Mouse (Mus musculus) lung, embryonic 14.5 days (tissue): ENCODE data around the gene Cage1. TPM values are rescaled to one million over a fixed set of nuclear protein-coding genes. Genes with fewer than 3 reads are reported as not detected.
A peak's percentile ranks its signal among the peaks of the same experiment; 100 is the strongest.

ENCODE experiments used
- ATAC-seq: fragments of 200-750 bp; cut with Nextera tagmentation; 2 replicates; pipeline ENCODE4 v1.8.0; 2017; ENCODE audit warnings: mild to moderate bottlenecking, moderate TSS enrichment, moderate library complexity; ENCODE audit not compliant: insufficient read depth
- DNase-seq: peaks from one replicate; pipeline ENCODE4 v3.0.0-alpha.2; 2015
- H3K27ac ChIP-seq: fragments of 300-500 bp; sonication (generic); 2 replicates; pipeline ENCODE4 v1.5.1; 2014; ENCODE audit warnings: low read depth, mild to moderate bottlenecking, moderate library complexity
- H3K27me3 ChIP-seq: fragments of 300-500 bp; sonication (generic); 2 replicates; pipeline ENCODE4 v1.6.1; 2014; ENCODE audit warnings: low read length, control low read depth; ENCODE audit not compliant: insufficient read depth
- H3K36me3 ChIP-seq: fragments of 300-500 bp; sonication (generic); 2 replicates; pipeline ENCODE4 v1.6.1; 2014; ENCODE audit warnings: control low read depth; ENCODE audit not compliant: insufficient read depth
- H3K4me1 ChIP-seq: fragments of 300-500 bp; sonication (generic); 2 replicates; pipeline ENCODE4 v1.6.1; 2014; ENCODE audit warnings: antibody characterized with exemption, control low read depth; ENCODE audit not compliant: insufficient read depth
- H3K4me2 ChIP-seq: fragments of 300-500 bp; sonication (generic); 2 replicates; pipeline ENCODE4 v1.6.1; 2014; ENCODE audit warnings: mild to moderate bottlenecking
- H3K4me3 ChIP-seq: fragments of 300-500 bp; sonication (generic); 2 replicates; pipeline ENCODE4 v1.5.1; 2014; ENCODE audit warnings: low read depth, low read length
- H3K9ac ChIP-seq: fragments of 300-500 bp; sonication (generic); 2 replicates; pipeline ENCODE4 v1.6.1; 2014
- H3K9me3 ChIP-seq: fragments of 300-500 bp; sonication (generic); 2 replicates; pipeline ENCODE4 v1.6.1; 2016; ENCODE audit warnings: low read depth, low read length, control low read depth
- CTCF ChIP-seq: IDR thresholded peaks from 2 replicates; pipeline ENCODE4 v1.5.1; 2016; ENCODE audit warnings: antibody characterized with exemption, low read depth
- WGBS: fragments of 180-500 bp; shearing (Covaris S2); extraction: QIAGEN DNeasy Blood & Tissue Kit; methylation state at CpG from one replicate; pipeline ENCODE4 v1.1.7; 2014; 5-methylcytosine and 5-hydroxymethylcytosine counted together
- polyA plus RNA-seq: library from polyadenylated mRNA; unstranded; fragments of >200 nt; fragmentation: Nextera tagmentation; extraction: Ambion mirVana; gene quantifications from 2 replicates; pipeline ENCODE4 v1.2.1, GENCODE M21; 2014

The Cage1 gene
- polyA plus RNA-seq, 1 experiment from 2014 or later: 0.80 TPM

- no peak overlapping the region for H3K4me2 ChIP-seq
- H3K4me3 ChIP-seq: no peak overlapping the region
- WGBS: 75% methylated on average over 5 of the region's 5 CpGs
- no peaks in the 10 kb centered on the region for H3K9me3 ChIP-seq
- no peak for TF ChIP-seq CTCF
- no peak overlapping the region for H3K27ac ChIP-seq
- no peaks in the 10 kb centered on the region for H3K4me1 ChIP-seq
- H3K9ac ChIP-seq: no peak overlapping the region
- ATAC-seq (no peak), DNase-seq (no peak)
- no peaks in the 10 kb centered on the region for H3K27me3 ChIP-seq
- H3K36me3 ChIP-seq: no peaks in the 10 kb centered on the region
These were observed 26.4 kb downstream of the Cage1 start for GRCm38 (mm10) chr13:38010444-38010910.

- H3K4me2 ChIP-seq: no peak overlapping the region
- ATAC-seq (no peak), DNase-seq (no peak)
- no peak overlapping the region for H3K9ac ChIP-seq
- no peaks in the 10 kb centered on the region for H3K27me3 ChIP-seq
- no peaks in the 10 kb centered on the region for H3K36me3 ChIP-seq
- H3K4me3 ChIP-seq: no peak overlapping the region
- no peak overlapping the region for H3K27ac ChIP-seq
- H3K9me3 ChIP-seq: no peaks in the 10 kb centered on the region
- 75% methylated on average over 5 of the region's 5 CpGs for WGBS
- no peak for TF ChIP-seq CTCF
- H3K4me1 ChIP-seq: no peaks in the 10 kb centered on the region
These were observed 27.0 kb downstream of the Cage1 start for GRCm38 (mm10) chr13:38009721-38010408.

GRCm38 (mm10) chr13:38007972-38008371 lies 28.9 kb downstream of the Cage1 start:
- ATAC-seq (no peak), DNase-seq (no peak)
- H3K4me2 ChIP-seq: no peak overlapping the region
- 91% methylated on average over 2 of the region's 2 CpGs for WGBS
- no peak for TF ChIP-seq CTCF
- H3K27me3 ChIP-seq: no peaks in the 10 kb centered on the region
- H3K27ac ChIP-seq: no peak overlapping the region
- no peak overlapping the region for H3K4me3 ChIP-seq
- no peaks in the 10 kb centered on the region for H3K4me1 ChIP-seq
- H3K9me3 ChIP-seq: no peaks in the 10 kb centered on the region
- no peak overlapping the region for H3K9ac ChIP-seq
- no peaks in the 10 kb centered on the region for H3K36me3 ChIP-seq

- 50% methylated on average over 1 of the region's 1 CpGs for WGBS
- Histone ChIP-seq H3K4me2 (no peak overlapping the region), H3K9ac (no peak overlapping the region), H3K4me3 (no peak overlapping the region), H3K4me1 (no peaks in the 10 kb centered on the region), H3K9me3 (no peaks in the 10 kb centered on the region), H3K27ac (no peak overlapping the region), H3K36me3 (no peaks in the 10 kb centered on the region), H3K27me3 (no peaks in the 10 kb centered on the region)
- ATAC-seq: no peak
- peak; percentile 25; the same call in 1 of the 2 replicates for TF ChIP-seq CTCF
- DNase-seq: no peak
These were observed 34.4 kb downstream of the Cage1 start for GRCm38 (mm10) chr13:38002461-38002860.

- ATAC-seq: no peak
- no peak for DNase-seq
- no peak overlapping the region for H3K27ac ChIP-seq
These were observed 37.2 kb downstream of the Cage1 start for GRCm38 (mm10) chr13:37999713-38000112.

GRCm38 (mm10) chr13:37994405-37994749 lies 42.5 kb downstream of the Cage1 start:
- peak overlapping the region; percentile 95; the same call in 1 of the 2 replicates for H3K9ac ChIP-seq
- DNase-seq (no peak), ATAC-seq (peak; percentile 53)
- peak overlapping the region; percentile 78 for H3K4me2 ChIP-seq
- no peaks in the 10 kb centered on the region for H3K9me3 ChIP-seq
- H3K4me3 ChIP-seq: peak overlapping the region; percentile 99
- TF ChIP-seq CTCF: no peak
- peaks cover 23% of the 10 kb centered on the region for H3K36me3 ChIP-seq
- H3K27ac ChIP-seq: peak overlapping the region; percentile 96; the same call in 1 of the 2 replicates
- H3K27me3 ChIP-seq: no peaks in the 10 kb centered on the region
- no peaks in the 10 kb centered on the region for H3K4me1 ChIP-seq
- WGBS: 12% methylated on average over 7 of the region's 7 CpGs

More at GRCm38 (mm10) chr13:37999713-38000112, 37.2 kb downstream of the Cage1 start:
- Histone ChIP-seq H3K4me3 (no peak overlapping the region), H3K27me3 (no peaks in the 10 kb centered on the region), H3K36me3 (no peaks in the 10 kb centered on the region), H3K4me2 (no peak overlapping the region), H3K9ac (no peak overlapping the region), H3K9me3 (no peaks in the 10 kb centered on the region), H3K4me1 (no peaks in the 10 kb centered on the region)
- WGBS: 81% methylated on average over 3 of the region's 3 CpGs
- no peak for TF ChIP-seq CTCF

- H3K4me2 ChIP-seq: peak within 1 kb of the TSS; percentile 78
- H3K4me3 ChIP-seq: peak within 1 kb of the TSS; percentile 99
- TF ChIP-seq CTCF: no peak
- H3K36me3 ChIP-seq: peaks cover 28% of the 10 kb centered on the region
- H3K27ac ChIP-seq: peak within 1 kb of the TSS; percentile 96
- peak; percentile 97 for ATAC-seq
- no peaks in the 10 kb centered on the region for H3K4me1 ChIP-seq
- peak; percentile 99 for DNase-seq
- H3K9ac ChIP-seq: peak within 1 kb of the TSS; percentile 95
- H3K9me3 ChIP-seq: no peaks in the 10 kb centered on the region
- no peaks in the 10 kb centered on the region for H3K27me3 ChIP-seq
- under 1% methylated on average over 83 of the region's 89 CpGs for WGBS
These were observed 43.0 kb downstream of the Cage1 start, which contains the start of gene Ssr1 for GRCm38 (mm10) chr13:37993704-37994404. Gene Ssr1, minus strand, starts transcription at chr13:37994217.
